Mouse (Mus musculus) erythroid progenitor cell, adult 5-6 weeks (primary cell): ENCODE data around the gene Slc20a1. TPM values are rescaled to one million over a fixed set of nuclear protein-coding genes. Genes with fewer than 3 reads are reported as not detected.

Experiments used
- ATAC-seq: replicated peaks from 2 replicates; pipeline ENCODE4 v1.8.0; 2016; ENCODE audit warnings: moderate number of reproducible peaks, mild to moderate bottlenecking, moderate TSS enrichment, inconsistent platforms; ENCODE audit not compliant: poor library complexity, low FRiP score, severe bottlenecking
- total RNA-seq, 2 experiments: library from RNA; stranded (forward) in 1 of 2; stranded (reverse) in 1 of 2; fragments of 150-400 nt in 1 of 2; fragments of 186-747, 209-891 nt in 1 of 2; gene quantifications; 2 replicates each; pipeline versions ENCODE4 v1.2.3 to v1.2.4; 2015 to 2017; ENCODE audit warnings: low replicate concordance in 2 of 2

The Slc20a1 gene
- total RNA-seq (2015; ENCODE audit: low replicate concordance), result 242 and 248 TPM in 2 replicates
- total RNA-seq (2017; ENCODE audit: low replicate concordance), result 739 and 881 TPM in 2 replicates

DNA sequence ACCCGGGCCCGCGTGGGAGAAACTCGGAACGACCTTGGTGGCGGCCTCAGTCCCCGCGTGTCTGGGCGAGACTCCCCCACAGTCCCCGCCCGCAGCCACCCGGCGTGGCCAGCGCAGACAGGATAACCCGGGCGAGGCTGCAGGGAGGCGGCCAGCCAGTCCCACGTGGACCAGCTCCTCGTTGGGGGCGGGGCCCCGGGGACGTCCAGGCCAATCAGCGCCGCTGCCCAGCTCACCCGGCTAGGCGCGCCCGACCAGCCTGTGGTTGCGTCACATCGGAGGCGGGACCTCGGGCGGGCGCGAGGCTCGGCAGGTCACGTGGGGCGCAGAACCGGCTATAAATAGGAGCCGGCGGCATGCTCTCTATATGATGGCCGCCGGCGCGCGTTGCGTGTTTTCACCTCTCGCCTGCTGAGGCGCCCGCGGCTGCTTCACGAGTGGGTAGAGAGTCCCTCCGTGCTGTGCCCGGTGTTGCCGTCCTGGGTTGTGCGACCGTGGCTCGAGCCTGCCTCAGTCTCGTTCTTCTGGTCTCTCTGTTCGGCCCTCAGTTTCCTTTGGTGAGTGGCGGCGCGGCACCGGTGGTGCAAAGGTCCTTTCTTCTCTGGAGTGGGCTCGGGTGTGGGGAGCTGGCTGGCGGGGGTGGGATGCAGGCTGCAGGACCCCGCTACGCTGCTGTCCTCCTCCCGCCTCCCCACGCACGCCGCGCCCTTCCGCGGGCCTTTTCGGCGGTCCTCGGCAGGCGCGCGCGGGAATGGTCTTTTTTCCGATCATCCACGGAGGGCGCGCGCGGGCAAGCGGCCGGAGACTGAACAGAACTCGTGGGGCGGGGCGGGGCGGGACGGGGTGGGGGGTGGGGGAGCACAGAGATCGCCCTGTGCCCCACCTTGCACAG lies at the start of gene Slc20a1:
TSS of gene Slc20a1 (plus strand) at position 329 of the 892 bp plus-strand sequence.
- ATAC-seq, result peak; percentile 94

DNA sequence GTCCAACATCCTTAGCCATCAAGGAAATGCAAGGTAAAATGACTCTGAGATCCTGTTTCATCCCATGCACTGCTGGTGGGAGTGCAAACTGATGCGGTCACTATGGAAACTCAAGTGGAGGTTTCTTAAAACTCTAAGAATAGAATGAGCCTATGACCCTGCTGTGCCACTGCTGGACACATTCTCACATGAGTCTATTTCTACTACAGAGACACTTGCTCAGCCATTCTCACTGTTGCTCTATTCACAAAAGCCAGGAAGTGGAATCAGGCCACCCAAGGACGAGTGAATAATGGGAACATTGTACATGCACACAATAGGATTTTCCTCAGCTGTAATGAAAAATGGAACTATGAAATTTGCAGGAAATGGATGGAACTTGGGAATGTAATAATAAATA lies 49.7 kb upstream of the Slc20a1 start:
- ATAC-seq, result no peak

DNA sequence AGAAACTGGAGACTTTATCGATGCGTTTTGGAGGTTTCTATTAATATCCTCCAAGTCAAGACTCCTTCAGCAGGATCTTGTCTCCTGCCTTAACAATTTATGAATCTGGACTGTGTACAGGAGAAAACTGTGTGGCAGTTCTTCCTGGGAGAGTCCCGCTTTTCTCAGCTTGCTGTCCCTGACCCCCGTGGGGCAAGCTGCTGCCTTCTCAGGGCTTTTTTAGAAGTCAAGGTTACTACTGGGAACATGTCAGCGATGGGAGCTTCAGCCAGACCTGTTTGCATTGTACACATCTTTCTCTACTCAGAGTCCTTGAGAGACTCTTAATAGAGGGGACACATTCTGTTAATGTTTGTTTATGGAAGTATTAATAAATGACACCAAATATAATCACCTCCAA lies 48.2 kb upstream of the Slc20a1 start:
- no peak for ATAC-seq

DNA sequence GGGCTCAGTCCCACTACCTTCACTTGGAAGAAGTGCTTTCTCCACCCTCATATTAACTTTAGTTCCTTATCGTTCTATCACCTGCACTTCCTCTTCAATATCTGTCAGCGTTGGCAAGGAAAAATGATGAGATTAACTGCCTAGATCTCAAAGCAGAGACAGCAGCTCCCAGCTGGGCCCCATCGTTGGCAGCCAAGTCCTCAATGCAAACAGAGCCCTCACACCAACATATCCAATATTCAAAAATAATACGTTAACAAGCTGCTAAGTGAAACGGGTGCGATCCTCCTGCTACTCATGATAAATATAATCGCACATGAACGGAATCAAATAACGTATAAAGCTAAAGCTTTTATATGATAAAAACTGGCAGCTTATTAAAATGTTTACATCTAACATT lies 47.5 kb upstream of the Slc20a1 start:
- no peak for ATAC-seq

DNA sequence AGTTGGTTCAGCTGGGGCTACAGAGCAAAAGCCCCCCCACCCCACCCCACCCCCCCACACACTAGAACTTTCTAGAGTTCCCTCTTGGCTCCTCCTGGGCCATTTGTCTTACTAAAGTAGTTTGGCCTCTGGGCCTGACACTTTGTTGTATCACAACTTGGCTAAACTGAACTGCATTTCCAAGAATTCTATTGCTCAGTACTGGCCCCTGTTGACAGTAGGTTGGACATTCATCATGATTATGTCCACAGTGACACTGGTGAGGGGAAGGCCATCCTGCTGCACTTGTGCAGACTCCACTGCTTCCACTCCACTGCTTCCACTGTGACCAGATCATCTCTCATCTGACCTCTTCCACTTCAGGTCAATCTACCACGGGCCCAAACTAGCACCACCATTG lies 45.8 kb upstream of the Slc20a1 start:
- ATAC-seq, result no peak

DNA sequence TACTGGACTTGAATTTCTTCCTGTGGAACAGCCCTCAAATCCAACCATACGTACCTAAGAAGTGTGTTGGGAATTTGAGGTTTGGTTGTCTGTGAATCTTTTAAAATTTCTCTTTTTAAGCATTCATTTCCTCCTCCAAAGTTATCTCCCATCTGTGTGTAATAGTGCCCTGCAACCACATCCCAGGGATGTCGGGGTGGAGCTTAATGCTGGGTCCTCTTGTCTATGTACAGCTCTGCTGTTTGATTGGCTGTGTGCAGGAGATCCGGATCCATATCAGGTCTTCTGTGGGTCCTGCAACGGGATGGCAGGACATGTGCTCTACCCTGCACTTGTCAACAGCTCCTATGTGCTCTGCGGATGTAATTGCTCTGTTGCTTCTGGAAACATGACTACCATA lies 33.7 kb upstream of the Slc20a1 start:
- no peak for ATAC-seq

DNA sequence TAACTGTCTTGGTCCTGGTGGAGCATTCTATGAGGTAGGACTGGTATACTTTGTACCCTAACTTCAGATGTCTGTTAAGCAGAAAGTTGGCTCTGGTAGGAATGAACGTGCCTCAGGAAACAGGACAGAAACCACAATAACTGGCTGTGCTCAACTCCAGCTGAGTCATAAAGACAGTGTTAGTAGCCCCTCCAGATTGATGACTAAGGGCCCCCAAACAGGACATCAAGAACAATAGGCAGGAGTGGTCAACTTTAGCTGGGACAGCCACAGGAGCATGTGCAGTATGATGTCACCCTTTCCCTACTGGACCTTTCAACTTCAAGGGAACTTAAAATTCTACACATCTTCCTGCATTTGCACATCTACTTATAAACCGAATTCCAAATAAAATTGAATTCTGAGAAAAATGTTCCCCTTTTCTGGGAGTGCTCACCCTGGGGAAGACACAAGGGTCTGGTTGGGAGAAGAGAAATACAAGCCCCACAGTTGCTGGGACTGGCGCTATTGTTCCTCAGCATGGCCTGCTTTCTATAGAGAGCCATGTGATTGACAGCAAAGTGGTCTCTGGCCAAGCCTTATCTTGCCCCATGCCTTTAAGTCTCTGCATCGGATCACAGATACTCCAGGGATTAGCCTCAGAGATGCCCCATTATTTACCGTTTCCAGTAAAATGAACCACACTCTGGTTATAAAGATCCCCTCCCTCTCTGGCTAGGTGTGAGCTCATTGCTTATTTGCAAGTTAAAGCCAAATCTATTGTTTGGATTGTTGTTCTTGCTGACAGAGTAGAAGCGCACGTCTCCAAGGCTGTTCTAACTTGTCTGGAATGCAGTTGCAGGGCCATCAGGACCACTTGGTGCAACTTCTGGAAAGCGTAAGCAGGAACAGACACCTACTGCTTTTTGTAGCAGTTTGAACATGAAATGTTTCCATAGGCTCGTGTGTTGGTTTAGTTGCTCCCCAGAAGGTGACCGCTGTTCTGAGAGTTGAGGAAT lies 31.8 kb upstream of the Slc20a1 start:
- no peak for ATAC-seq

DNA sequence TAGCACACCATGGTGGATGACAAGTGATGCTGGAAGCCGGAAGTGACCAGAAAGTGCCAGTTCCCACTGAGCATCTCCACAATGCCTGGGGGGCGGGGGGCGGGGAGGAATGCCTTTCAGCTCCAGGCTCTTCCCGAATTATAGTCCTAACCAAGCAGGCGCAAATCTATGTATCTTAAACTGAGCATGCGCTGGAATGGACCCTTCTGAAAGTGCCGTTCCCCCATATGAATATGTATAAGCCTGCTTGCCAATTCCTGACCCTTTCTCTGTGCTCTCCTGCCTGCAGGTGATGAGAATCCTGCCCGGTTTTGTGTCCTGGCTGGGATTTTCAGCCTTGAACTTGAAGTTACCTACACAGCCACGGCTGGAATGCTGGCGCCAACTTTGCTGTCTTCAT lies 25.2 kb upstream of the Slc20a1 start:
- ATAC-seq, result no peak

DNA sequence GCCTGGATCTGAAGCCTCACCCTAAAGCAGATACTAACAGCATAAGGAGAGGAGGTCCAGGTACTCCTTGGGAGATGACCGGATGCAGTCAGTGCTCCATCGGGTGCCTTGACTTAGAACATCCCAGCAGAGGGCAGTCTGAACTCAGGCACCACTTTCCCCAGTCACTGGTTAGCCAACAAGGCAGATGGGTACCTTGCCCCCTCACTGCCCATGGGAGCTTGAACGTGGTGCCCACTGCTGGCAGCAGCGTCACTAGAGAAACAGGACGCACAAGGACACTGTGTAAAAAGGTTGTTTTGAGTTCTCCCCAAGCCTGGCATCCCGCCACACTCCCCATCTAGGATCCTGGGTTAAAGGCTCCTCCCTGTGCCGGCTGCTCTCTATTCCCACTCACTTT lies 24.1 kb upstream of the Slc20a1 start:
- peak; percentile 80 for ATAC-seq

DNA sequence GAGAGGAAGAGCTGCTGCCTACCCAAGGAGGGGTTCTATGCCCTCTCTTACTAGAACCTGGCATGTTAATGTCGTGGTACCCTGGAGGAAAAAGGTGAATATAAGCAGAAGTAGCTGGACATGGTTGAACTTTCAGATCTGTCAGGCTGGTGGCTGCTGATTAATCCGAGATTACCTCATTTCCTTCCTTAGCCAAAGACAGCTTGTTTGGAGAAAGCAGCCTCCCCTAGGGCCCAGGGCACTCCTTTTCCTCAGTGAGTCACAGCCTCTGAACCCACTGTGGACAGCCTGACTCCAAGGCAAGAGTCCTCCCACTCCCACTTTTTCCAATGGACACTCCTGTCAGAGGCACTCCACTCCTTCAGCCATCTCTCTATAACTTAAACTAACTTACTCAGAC lies 22.9 kb upstream of the Slc20a1 start:
- ATAC-seq, result no peak

DNA sequence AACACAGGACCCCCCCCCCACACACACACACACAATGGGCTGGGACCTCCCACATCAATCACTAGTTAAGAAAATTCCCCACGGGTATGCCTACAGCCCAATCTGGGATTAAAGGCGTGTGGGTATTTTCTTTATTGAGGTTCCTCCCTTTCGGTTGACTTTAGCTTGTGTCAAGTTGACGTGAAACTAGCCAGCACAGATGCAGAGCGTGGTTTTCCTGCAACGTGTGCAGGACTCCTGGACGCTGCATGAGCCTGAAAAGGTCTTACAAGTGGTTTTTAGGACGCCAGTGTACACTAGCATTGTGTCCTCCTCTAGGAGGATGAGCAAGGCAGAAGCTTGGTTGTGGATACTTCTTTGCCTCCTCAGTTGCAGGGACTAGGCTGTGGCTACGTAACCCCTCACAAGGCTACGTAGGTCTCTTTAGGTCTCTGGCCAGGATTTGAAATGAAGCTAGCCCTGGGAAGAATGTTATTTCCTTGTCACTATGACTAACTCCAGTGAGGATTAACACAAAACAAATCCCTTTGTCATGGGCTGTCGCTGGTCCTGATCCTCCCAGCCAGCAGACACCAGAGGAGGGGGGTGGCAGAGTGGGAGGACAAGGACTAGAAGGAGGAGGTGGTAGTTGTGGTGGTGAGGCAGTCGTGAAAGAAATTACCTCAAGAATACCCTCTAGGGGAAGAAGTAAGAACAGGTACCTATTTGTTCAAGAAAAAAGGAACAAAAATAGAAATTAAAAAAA lies 21.7 kb upstream of the Slc20a1 start:
- no peak for ATAC-seq

DNA sequence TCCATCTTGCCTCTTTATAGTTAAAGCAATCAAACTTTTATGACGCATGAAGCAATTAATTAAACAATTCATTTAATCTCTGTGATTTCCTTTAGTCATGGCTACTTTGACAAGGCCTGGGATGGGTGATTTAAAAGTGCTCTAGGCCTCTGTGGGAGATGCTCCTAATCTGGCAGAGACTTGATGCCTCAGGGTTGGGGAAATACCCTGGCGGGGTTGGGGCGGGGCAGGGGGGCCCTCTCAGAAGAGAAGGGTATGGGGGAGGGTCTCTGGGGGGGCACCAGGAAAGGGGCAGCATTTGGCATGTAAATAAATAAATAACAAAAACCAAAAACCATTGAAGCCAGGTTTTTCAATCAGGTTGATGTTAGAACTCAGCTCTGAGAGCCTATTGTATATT lies 20.9 kb upstream of the Slc20a1 start:
- no peak for ATAC-seq

DNA sequence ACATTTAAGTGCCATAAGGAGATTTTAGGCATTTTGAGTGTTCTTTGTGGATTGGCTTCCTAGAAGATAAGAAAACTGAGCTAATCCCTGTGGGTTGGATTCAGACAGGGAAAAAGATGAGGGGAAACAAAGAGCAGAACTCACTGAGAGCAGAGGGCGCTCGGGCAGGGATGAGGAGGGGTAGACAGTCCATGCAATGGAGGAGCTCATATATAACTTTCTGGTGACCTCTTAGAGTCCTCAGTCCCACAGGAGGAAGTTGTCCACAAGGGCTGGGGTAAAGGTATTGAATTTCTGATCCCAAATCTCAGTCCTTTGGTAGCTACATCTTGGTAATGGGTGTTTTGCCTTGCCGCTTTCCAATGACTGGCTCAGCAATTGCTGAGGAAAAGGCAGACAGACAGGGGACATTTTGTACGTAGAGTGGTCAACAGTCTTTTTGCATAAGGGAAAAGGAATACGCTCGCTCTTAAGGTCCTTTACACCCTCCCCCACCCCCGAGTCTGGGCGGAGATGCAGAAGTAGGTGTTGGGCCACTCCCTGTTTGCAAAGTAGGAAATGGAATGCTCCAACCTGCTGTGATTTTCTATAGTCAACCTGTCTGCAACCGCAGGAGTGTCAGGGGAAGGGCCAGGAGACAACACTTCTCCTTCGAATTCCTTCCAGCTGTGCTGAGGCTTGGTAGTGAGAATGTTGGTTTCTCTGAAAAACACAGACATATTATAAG lies 20.2 kb upstream of the Slc20a1 start:
- ATAC-seq, result no peak

DNA sequence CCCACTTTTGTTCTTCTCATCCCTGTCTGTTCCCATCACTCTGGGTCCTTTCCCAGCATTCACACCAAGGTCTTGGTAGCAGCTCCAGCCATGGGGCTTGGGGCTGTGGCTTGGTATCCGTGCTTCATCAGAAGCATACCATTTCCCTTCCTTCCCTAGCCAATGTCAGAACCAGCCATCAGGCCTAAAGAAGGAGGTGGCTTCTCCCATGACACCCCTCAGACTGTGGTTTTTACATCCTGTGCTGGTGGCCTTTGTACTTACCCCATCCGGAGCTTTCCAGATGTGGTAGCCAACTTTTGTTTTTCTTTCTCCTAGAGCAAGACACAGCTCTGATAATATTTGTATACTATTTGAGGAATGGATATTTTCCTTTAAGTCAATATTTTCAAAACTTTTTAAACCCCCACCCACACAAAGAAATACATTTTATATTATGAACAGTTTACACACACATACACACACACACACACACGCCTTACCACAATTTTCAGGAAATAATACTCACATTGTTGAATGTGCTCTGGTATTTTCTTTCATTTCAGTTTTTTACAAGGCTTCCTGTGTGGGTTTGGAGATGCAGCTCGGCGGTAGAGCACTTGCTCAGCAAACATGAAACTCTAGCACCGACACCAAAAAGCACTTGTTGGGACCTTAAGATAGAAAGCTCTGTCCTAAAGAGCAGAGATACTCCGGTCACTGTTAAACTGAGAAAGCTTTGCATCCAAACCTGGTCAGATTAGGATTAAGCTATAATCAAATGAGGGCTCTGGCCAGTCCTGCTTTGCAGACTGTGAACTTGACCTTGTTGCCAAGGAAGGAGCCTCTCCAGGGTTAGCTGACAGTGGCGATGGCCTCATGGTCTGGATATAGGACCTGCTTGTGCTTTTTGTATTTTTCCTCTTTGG lies 18.4 kb upstream of the Slc20a1 start:
- ATAC-seq, result no peak

DNA sequence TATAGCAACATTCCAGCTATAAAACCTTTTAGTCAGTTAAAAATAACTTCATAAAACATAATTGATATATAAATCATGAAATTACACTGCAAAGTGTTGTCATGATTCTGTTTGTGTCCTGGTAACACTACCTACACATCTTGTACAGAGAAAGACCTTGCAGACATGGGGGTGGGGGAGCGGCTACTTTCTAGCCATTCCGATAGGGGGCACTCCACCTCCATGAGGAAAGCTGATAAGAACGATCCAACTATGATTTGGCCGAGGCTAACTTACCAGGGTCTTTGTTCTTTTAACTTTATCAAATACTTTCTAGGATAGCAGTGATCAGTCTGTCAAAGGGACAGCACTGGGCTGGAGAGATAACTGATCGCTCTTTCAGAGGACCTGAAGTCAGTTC lies 17.1 kb upstream of the Slc20a1 start:
- no peak for ATAC-seq

DNA sequence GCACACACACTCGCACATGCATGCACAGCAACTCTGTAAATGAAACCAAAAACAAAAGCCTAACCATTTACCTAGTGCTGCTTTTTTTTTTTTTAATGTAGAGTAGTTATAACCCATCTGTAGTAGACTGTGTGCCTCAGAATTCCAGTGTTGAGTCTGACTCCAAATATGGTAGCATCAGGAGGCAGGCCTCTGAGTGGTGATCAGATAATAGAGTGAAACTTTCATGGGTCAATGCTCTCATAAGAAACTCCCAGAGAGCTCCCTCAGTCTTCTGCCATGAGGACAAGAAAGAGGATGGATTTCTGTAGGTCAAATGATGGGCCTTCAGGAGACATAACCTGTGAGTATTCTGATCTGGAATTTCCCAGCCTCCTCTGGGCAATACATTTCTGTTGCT lies 16.2 kb upstream of the Slc20a1 start:
- ATAC-seq, result no peak

DNA sequence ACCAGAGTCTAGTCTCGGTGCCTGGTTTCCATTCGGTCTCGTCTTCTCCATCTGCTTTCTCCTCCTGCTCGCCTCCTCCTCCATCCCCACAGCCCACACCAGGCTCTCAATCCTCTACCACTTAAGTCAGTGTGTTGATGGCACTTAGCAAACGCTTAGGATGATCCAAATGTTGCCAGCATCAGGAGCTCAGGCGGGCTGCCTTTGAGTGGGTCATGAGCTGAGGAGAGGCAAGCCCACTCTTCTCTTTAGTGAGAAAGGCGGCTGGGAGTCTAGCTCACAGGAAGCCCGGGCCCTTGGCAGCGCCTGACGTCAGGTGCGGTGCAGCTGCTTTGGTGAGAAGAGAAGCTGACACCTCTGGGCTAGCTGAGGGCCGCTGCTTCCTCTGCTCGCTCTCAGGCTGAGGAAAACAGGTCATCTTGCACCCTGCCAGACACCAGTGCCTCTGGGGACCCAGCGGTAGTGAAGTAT lies 15.0 kb upstream of the Slc20a1 start:
- ATAC-seq, result no peak; the same call in 1 of the 2 replicates

DNA sequence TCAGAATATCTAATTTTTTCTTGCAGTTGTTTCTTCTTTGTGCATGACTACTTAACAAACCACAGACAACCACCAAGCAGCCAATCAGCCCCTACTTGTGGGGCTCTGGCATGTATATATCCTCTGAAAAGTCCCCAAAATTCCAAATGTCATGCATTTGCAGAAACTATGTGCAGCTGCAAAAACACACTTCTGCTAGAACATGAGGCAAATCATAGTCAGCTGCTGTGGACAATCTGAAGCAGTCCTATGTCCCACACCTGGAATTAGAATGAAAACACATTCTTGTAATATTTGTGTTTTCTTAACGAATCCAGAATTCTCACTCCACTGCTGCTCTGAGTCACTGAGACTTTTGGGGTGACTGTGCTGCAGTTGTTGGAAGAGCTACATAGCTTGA lies 13.7 kb upstream of the Slc20a1 start:
- ATAC-seq, result no peak
